Mouse (Mus musculus): ENCODE measurements at regions not wholly inside any gene's neighbourhood (a gene's known extent, or its start where the extent isn't known, plus 50 kb on each side); places are given as distances from the start of the nearest gene placed in this dataset.

GRCm38 (mm10) chr4:99348674-99349073 is 53.0 kb downstream of the Gm12689 start:
- no peak for DNase-seq (ENCODE audit: low read depth)

GRCm38 (mm10) chr4:99353122-99353774 is 57.5 kb downstream of the Gm12689 start:
- TF ChIP-seq CTCF (IDR thresholded peaks at IDR 0.05; ENCODE audit: borderline replicate concordance, extremely low read depth, insufficient read depth, insufficient read length) (no peak), POLR2A (IDR thresholded peaks at IDR 0.05; ENCODE audit: borderline replicate concordance, extremely low read depth, insufficient read depth, insufficient read length, poor library complexity, severe bottlenecking) (no peak)

More at GRCm38 (mm10) chr4:99348674-99349073, 53.0 kb downstream of the Gm12689 start:
- TF ChIP-seq CTCF (IDR thresholded peaks at IDR 0.05; ENCODE audit: borderline replicate concordance, extremely low read depth, insufficient read depth, insufficient read length) (peak; percentile 35; the same call in 1 of the 2 replicates), POLR2A (IDR thresholded peaks at IDR 0.05; ENCODE audit: borderline replicate concordance, extremely low read depth, insufficient read depth, insufficient read length, poor library complexity, severe bottlenecking) (no peak)

GRCm38 (mm10) chr4:99354241-99354640 is 58.5 kb downstream of the Gm12689 start:
- TF ChIP-seq POLR2A (IDR thresholded peaks at IDR 0.05; ENCODE audit: borderline replicate concordance, extremely low read depth, insufficient read depth, insufficient read length, poor library complexity, severe bottlenecking) (no peak), CTCF (IDR thresholded peaks at IDR 0.05; ENCODE audit: borderline replicate concordance, extremely low read depth, insufficient read depth, insufficient read length) (no peak)
- peak; percentile 75 for DNase-seq (ENCODE audit: low read depth)

More at GRCm38 (mm10) chr4:99353122-99353774, 57.5 kb downstream of the Gm12689 start:
- DNase-seq (ENCODE audit: low read depth): peak; percentile 85

- no peak for DNase-seq (ENCODE audit: low read depth)
- TF ChIP-seq CTCF (IDR thresholded peaks at IDR 0.05; ENCODE audit: borderline replicate concordance, extremely low read depth, insufficient read depth, insufficient read length): no peak
- no peak for TF ChIP-seq POLR2A (IDR thresholded peaks at IDR 0.05; ENCODE audit: borderline replicate concordance, extremely low read depth, insufficient read depth, insufficient read length, poor library complexity, severe bottlenecking)
Observed at GRCm38 (mm10) chr4:99354835-99355234, 59.1 kb downstream of the Gm12689 start.

GRCm38 (mm10) chr4:99368036-99368435 is 72.3 kb downstream of the Gm12689 start:
- TF ChIP-seq POLR2A (IDR thresholded peaks at IDR 0.05; ENCODE audit: borderline replicate concordance, extremely low read depth, insufficient read depth, insufficient read length, poor library complexity, severe bottlenecking): no peak
- no peak for TF ChIP-seq CTCF (IDR thresholded peaks at IDR 0.05; ENCODE audit: borderline replicate concordance, extremely low read depth, insufficient read depth, insufficient read length)
- no peak for DNase-seq (ENCODE audit: low read depth)

GRCm38 (mm10) chr4:99371162-99371561 is 75.5 kb downstream of the Gm12689 start:
- DNase-seq (ENCODE audit: low read depth): no peak
- TF ChIP-seq CTCF (IDR thresholded peaks at IDR 0.05; ENCODE audit: borderline replicate concordance, extremely low read depth, insufficient read depth, insufficient read length): no peak
- TF ChIP-seq POLR2A (IDR thresholded peaks at IDR 0.05; ENCODE audit: borderline replicate concordance, extremely low read depth, insufficient read depth, insufficient read length, poor library complexity, severe bottlenecking): no peak

GRCm38 (mm10) chr4:99376171-99376570 is 80.5 kb downstream of the Gm12689 start:
- no peak for TF ChIP-seq CTCF (IDR thresholded peaks at IDR 0.05; ENCODE audit: borderline replicate concordance, extremely low read depth, insufficient read depth, insufficient read length)
- TF ChIP-seq POLR2A (IDR thresholded peaks at IDR 0.05; ENCODE audit: borderline replicate concordance, extremely low read depth, insufficient read depth, insufficient read length, poor library complexity, severe bottlenecking): no peak

GRCm38 (mm10) chr4:99376911-99377310 is 81.2 kb downstream of the Gm12689 start:
- TF ChIP-seq POLR2A (IDR thresholded peaks at IDR 0.05; ENCODE audit: borderline replicate concordance, extremely low read depth, insufficient read depth, insufficient read length, poor library complexity, severe bottlenecking): no peak
- TF ChIP-seq CTCF (IDR thresholded peaks at IDR 0.05; ENCODE audit: borderline replicate concordance, extremely low read depth, insufficient read depth, insufficient read length): no peak
- peak; percentile 80 for DNase-seq (ENCODE audit: low read depth)

More at GRCm38 (mm10) chr4:99376171-99376570, 80.5 kb downstream of the Gm12689 start:
- no peak for DNase-seq (ENCODE audit: low read depth)

GRCm38 (mm10) chr4:99379983-99380382 is 84.3 kb downstream of the Gm12689 start:
- peak; percentile 22 for DNase-seq (ENCODE audit: low read depth)
- TF ChIP-seq POLR2A (IDR thresholded peaks at IDR 0.05; ENCODE audit: borderline replicate concordance, extremely low read depth, insufficient read depth, insufficient read length, poor library complexity, severe bottlenecking) (no peak), CTCF (IDR thresholded peaks at IDR 0.05; ENCODE audit: borderline replicate concordance, extremely low read depth, insufficient read depth, insufficient read length) (peak; percentile 4; the same call in 1 of the 2 replicates)

- DNase-seq (ENCODE audit: low read depth): peak; percentile 77
Observed at GRCm38 (mm10) chr4:99385381-99385780, 89.7 kb downstream of the Gm12689 start.

GRCm38 (mm10) chr4:99389428-99389827 is 93.7 kb downstream of the Gm12689 start:
- TF ChIP-seq POLR2A (IDR thresholded peaks at IDR 0.05; ENCODE audit: borderline replicate concordance, extremely low read depth, insufficient read depth, insufficient read length, poor library complexity, severe bottlenecking) (no peak), CTCF (IDR thresholded peaks at IDR 0.05; ENCODE audit: borderline replicate concordance, extremely low read depth, insufficient read depth, insufficient read length) (no peak)
- no peak for DNase-seq (ENCODE audit: low read depth)

More at GRCm38 (mm10) chr4:99385381-99385780, 89.7 kb downstream of the Gm12689 start:
- TF ChIP-seq CTCF (IDR thresholded peaks at IDR 0.05; ENCODE audit: borderline replicate concordance, extremely low read depth, insufficient read depth, insufficient read length) (no peak), POLR2A (IDR thresholded peaks at IDR 0.05; ENCODE audit: borderline replicate concordance, extremely low read depth, insufficient read depth, insufficient read length, poor library complexity, severe bottlenecking) (no peak)

- TF ChIP-seq CTCF (IDR thresholded peaks at IDR 0.05; ENCODE audit: borderline replicate concordance, extremely low read depth, insufficient read depth, insufficient read length) (no peak), POLR2A (IDR thresholded peaks at IDR 0.05; ENCODE audit: borderline replicate concordance, extremely low read depth, insufficient read depth, insufficient read length, poor library complexity, severe bottlenecking) (no peak)
- DNase-seq (ENCODE audit: low read depth): no peak
Observed at GRCm38 (mm10) chr4:99392986-99393385, 97.3 kb downstream of the Gm12689 start.

Measured in brain, embryonic 14.5 days (tissue).